Mouse (Mus musculus) C2C12 (cell line): ENCODE measurements around the gene Otud3. TPM values are rescaled to one million over a fixed set of nuclear protein-coding genes. Genes with fewer than 3 reads are reported as not detected.
A peak's percentile ranks its signal among the peaks of the same experiment; 100 is the strongest.

Source experiments
- H3K27me3 ChIP-seq: one replicate; pipeline ENCODE4 v1.6.1; 2011; ENCODE audit not compliant: control insufficient read depth, insufficient read depth, insufficient read length
- H3K36me3 ChIP-seq: one replicate; pipeline ENCODE4 v1.6.1; 2011; ENCODE audit not compliant: control insufficient read depth, insufficient read depth
- H3K4me3 ChIP-seq: one replicate; pipeline ENCODE4 v1.5.1; 2011; ENCODE audit warnings: mild to moderate bottlenecking, control low read depth; ENCODE audit not compliant: poor library complexity, insufficient read depth, severe bottlenecking
- H3K79me2 ChIP-seq: one replicate; pipeline ENCODE4 v1.6.1; 2011; ENCODE audit not compliant: control insufficient read depth, insufficient read depth
- H3K79me3 ChIP-seq: one replicate; pipeline ENCODE4 v1.6.1; 2011; ENCODE audit warnings: low read depth, control low read depth
- H3ac ChIP-seq: one replicate; pipeline ENCODE3; 2011; ENCODE audit warnings: low read depth; ENCODE audit not compliant: control insufficient read depth, insufficient read length
- CEBPB ChIP-seq: IDR thresholded peaks from one replicate; pipeline ENCODE4 v1.6.1; 2011; ENCODE audit warnings: low read depth, mild to moderate bottlenecking, control low read depth, moderate library complexity
- CTCF ChIP-seq: IDR thresholded peaks from one replicate; pipeline ENCODE4 v1.5.1; 2011; ENCODE audit not compliant: control insufficient read depth, insufficient read depth, insufficient read length
- FOSL1 ChIP-seq: IDR thresholded peaks from one replicate; pipeline ENCODE4 v1.8.0; 2011; ENCODE audit warnings: mild to moderate bottlenecking, low read length; ENCODE audit not compliant: poor library complexity, insufficient read depth, severe bottlenecking
- MAX ChIP-seq: IDR thresholded peaks from one replicate; pipeline ENCODE4 v1.6.1; 2011; ENCODE audit warnings: mild to moderate bottlenecking, control low read depth
- MYOD1 ChIP-seq: IDR thresholded peaks from one replicate; pipeline ENCODE4 v1.6.1; 2011; ENCODE audit warnings: low read depth; ENCODE audit not compliant: control insufficient read depth, insufficient read length
- MYOG ChIP-seq: IDR thresholded peaks from one replicate; pipeline ENCODE4 v1.6.1; 2011; ENCODE audit not compliant: control insufficient read depth, insufficient read length; ENCODE audit errors: extremely low read depth
- USF1 ChIP-seq: IDR thresholded peaks from one replicate; pipeline ENCODE4 v1.6.1; 2011; ENCODE audit warnings: low read depth, mild to moderate bottlenecking, control low read depth, moderate library complexity
- polyA plus RNA-seq: library from polyadenylated mRNA; unstranded; fragments of >200 nt; fragmentation: generic; extraction: Trizol; gene quantifications from one replicate; pipeline ENCODE4 v1.2.1, GENCODE M21; 2012; ENCODE audit warnings: missing spikeins

Gene Otud3
- polyA plus RNA-seq, 1 experiment = 9.2 TPM

GRCm38 (mm10) chr4:138865092-138865491, 48.7 kb downstream of the Otud3 start:
- peak overlapping the region; percentile 45 for H3ac ChIP-seq
- H3K79me2 ChIP-seq = no peaks in the 10 kb centered on the region
- no peaks in the 10 kb centered on the region for H3K79me3 ChIP-seq
- H3K4me3 ChIP-seq = no peak overlapping the region
- H3K27me3 ChIP-seq = no peaks in the 10 kb centered on the region
- peak; percentile 22 for TF ChIP-seq FOSL1
- TF ChIP-seq USF1 = no peak
- TF ChIP-seq MYOD1 = no peak
- H3K36me3 ChIP-seq = no peaks in the 10 kb centered on the region

- TF ChIP-seq MAX (no peak), MYOD1 (peak; percentile 81), MYOG (no peak), USF1 (peak; percentile 77)
- Histone ChIP-seq H3K79me3 (no peaks in the 10 kb centered on the region), H3K4me3 (no peak within 1 kb of the TSS), H3K27me3 (no peaks in the 10 kb centered on the region), H3K36me3 (no peaks in the 10 kb centered on the region), H3ac (no peak within 1 kb of the TSS), H3K79me2 (no peaks in the 10 kb centered on the region)
Observed at GRCm38 (mm10) chr4:138863344-138863998, 50.3 kb downstream of the Otud3 start, which contains the start of gene Pla2g5. Pla2g5 (minus strand) TSS chr4:138863482.

GRCm38 (mm10) chr4:138859728-138860127, 54.0 kb downstream of the Otud3 start:
- H3K79me3 ChIP-seq = no peaks in the 10 kb centered on the region
- no peaks in the 10 kb centered on the region for H3K79me2 ChIP-seq
- H3K27me3 ChIP-seq = no peaks in the 10 kb centered on the region
- H3K4me3 ChIP-seq = no peak overlapping the region
- no peak overlapping the region for H3ac ChIP-seq
- TF ChIP-seq MYOG (no peak), CTCF (no peak), FOSL1 (no peak), USF1 (no peak), MYOD1 (no peak), MAX (no peak), CEBPB (no peak)
- H3K36me3 ChIP-seq = no peaks in the 10 kb centered on the region

GRCm38 (mm10) chr4:138859245-138859644, 54.5 kb downstream of the Otud3 start:
- no peaks in the 10 kb centered on the region for H3K79me3 ChIP-seq
- no peak overlapping the region for H3ac ChIP-seq
- H3K27me3 ChIP-seq = no peaks in the 10 kb centered on the region
- H3K36me3 ChIP-seq = no peaks in the 10 kb centered on the region
- H3K4me3 ChIP-seq = no peak overlapping the region
- TF ChIP-seq MYOG (no peak), FOSL1 (no peak), MYOD1 (no peak), MAX (no peak)
- H3K79me2 ChIP-seq = no peaks in the 10 kb centered on the region

- H3K4me3 ChIP-seq = no peak overlapping the region
- H3ac ChIP-seq = no peak overlapping the region
- no peak for TF ChIP-seq MAX
- TF ChIP-seq MYOG = no peak
- no peak for TF ChIP-seq CEBPB
- TF ChIP-seq CTCF = no peak
- no peak for TF ChIP-seq FOSL1
- TF ChIP-seq MYOD1 = no peak
- no peak for TF ChIP-seq USF1
Observed at GRCm38 (mm10) chr4:138858446-138858845, 55.3 kb downstream of the Otud3 start.

GRCm38 (mm10) chr4:138857576-138857975, 56.2 kb downstream of the Otud3 start:
- Histone ChIP-seq H3K36me3 (no peaks in the 10 kb centered on the region), H3K79me3 (no peaks in the 10 kb centered on the region), H3ac (no peak overlapping the region), H3K27me3 (no peaks in the 10 kb centered on the region), H3K4me3 (no peak overlapping the region), H3K79me2 (no peaks in the 10 kb centered on the region)
- TF ChIP-seq MAX = no peak
- TF ChIP-seq CTCF = no peak
- TF ChIP-seq MYOD1 = no peak
- no peak for TF ChIP-seq USF1

More at GRCm38 (mm10) chr4:138858446-138858845, 55.3 kb downstream of the Otud3 start:
- no peaks in the 10 kb centered on the region for H3K79me3 ChIP-seq
- H3K36me3 ChIP-seq = no peaks in the 10 kb centered on the region
- no peaks in the 10 kb centered on the region for H3K79me2 ChIP-seq
- no peaks in the 10 kb centered on the region for H3K27me3 ChIP-seq
